Mouse (Mus musculus) midbrain, embryonic 13.5 days (tissue): ENCODE results near the gene Bmp2. TPM values are rescaled to one million over a fixed set of nuclear protein-coding genes. Genes with fewer than 3 reads are reported as not detected.
A peak's percentile ranks its signal among the peaks of the same experiment; 100 is the strongest.

Experiments
- ATAC-seq: fragments of 200-750 bp; cut with Nextera tagmentation; 2 replicates; pipeline ENCODE4 v1.8.0; 2017; ENCODE audit warnings: mild to moderate bottlenecking, moderate TSS enrichment, moderate library complexity
- H3K27ac ChIP-seq: fragments of 300-500 bp; sonication (generic); 2 replicates; pipeline ENCODE4 v1.5.1; 2015; ENCODE audit warnings: inconsistent platforms, mild to moderate bottlenecking, moderate library complexity
- H3K27me3 ChIP-seq: fragments of 300-500 bp; sonication (generic); 2 replicates; pipeline ENCODE4 v1.6.1; 2015; ENCODE audit warnings: mild to moderate bottlenecking, inconsistent platforms
- H3K36me3 ChIP-seq: fragments of 300-500 bp; sonication (generic); 2 replicates; pipeline ENCODE4 v1.6.1; 2015; ENCODE audit warnings: mild to moderate bottlenecking, inconsistent platforms
- H3K4me1 ChIP-seq: fragments of 300-500 bp; sonication (generic); replicated peaks from 2 replicates; pipeline ENCODE4 v1.6.1; 2015; ENCODE audit warnings: inconsistent platforms
- H3K4me2 ChIP-seq: fragments of 300-500 bp; sonication (generic); replicated peaks from 2 replicates; pipeline ENCODE4 v1.6.1; 2015; ENCODE audit warnings: moderate library complexity, mild to moderate bottlenecking, inconsistent platforms
- H3K4me3 ChIP-seq: fragments of 300-500 bp; sonication (generic); replicated peaks from 2 replicates; pipeline ENCODE4 v1.5.1; 2015; ENCODE audit warnings: mild to moderate bottlenecking, inconsistent platforms
- H3K9ac ChIP-seq: fragments of 300-500 bp; sonication (generic); replicated peaks from 2 replicates; pipeline ENCODE4 v1.6.1; 2015; ENCODE audit warnings: mild to moderate bottlenecking, inconsistent platforms
- H3K9me3 ChIP-seq: fragments of 300-500 bp; sonication (generic); 2 replicates; pipeline ENCODE4 v1.6.1; 2016; ENCODE audit warnings: mild to moderate bottlenecking, inconsistent platforms
- WGBS: fragments of 180-500 bp; shearing (Covaris S2); methylation state at CpG from one replicate; pipeline ENCODE4 v1.1.7; 2015; 5-methylcytosine and 5-hydroxymethylcytosine counted together
- polyA plus RNA-seq: library from polyadenylated mRNA; unstranded; fragments of >200 nt; fragmentation: Nextera tagmentation; extraction: Ambion mirVana; gene quantifications from 2 replicates; pipeline ENCODE4 v1.2.1, GENCODE M21; 2015

The Bmp2 gene
- polyA plus RNA-seq, 1 experiment from 2014 or later = 2.2 TPM

GRCm38 (mm10) chr2:133535481-133535880, 16.5 kb upstream of the Bmp2 start:
- ATAC-seq = peak; percentile 69; the same call in 1 of the 2 replicates
- WGBS = 58% methylated on average over 9 of the region's 9 CpGs
- H3K4me2 ChIP-seq = no peak overlapping the region
- H3K27me3 ChIP-seq = no peaks in the 10 kb centered on the region
- H3K27ac ChIP-seq = no peak overlapping the region
- H3K9ac ChIP-seq = no peak overlapping the region
- no peaks in the 10 kb centered on the region for H3K9me3 ChIP-seq
- H3K4me1 ChIP-seq = 0 out of 2 replicates have a peak, but pooled peaks cover 4% of the 10 kb centered on the region
- no peaks in the 10 kb centered on the region for H3K36me3 ChIP-seq
- H3K4me3 ChIP-seq = no peak overlapping the region

GRCm38 (mm10) chr2:133536812-133537211, 15.1 kb upstream of the Bmp2 start:
- H3K9ac ChIP-seq = no peak overlapping the region
- H3K27me3 ChIP-seq = no peaks in the 10 kb centered on the region
- no peak for ATAC-seq
- H3K4me3 ChIP-seq = no peak overlapping the region
- no peak overlapping the region for H3K27ac ChIP-seq
- 0 out of 2 replicates have a peak, but pooled peaks cover 4% of the 10 kb centered on the region for H3K4me1 ChIP-seq
- no peaks in the 10 kb centered on the region for H3K36me3 ChIP-seq
- 88% methylated on average over 7 of the region's 7 CpGs for WGBS
- no peaks in the 10 kb centered on the region for H3K9me3 ChIP-seq
- H3K4me2 ChIP-seq = no peak overlapping the region

DNA sequence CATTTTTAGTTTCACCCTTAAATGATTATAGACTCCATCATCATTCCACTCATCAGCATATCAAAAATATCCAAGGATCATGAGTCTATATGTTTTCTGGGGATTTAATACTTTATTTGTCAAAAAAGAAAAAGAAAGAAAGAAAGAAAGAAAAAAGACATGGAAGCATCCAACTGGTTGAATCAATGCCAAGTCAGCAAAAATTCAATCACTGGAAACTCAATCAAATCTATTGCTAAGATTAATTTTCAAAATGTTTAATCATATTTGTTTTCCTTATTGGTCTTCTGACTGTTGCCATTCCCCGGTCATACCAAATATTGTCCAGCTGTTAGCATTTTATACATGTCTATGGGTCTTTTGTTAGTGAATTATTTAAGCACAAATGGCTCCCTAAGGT, 11.3 kb upstream of the Bmp2 start:
- ATAC-seq = no peak
- no peak overlapping the region for H3K4me3 ChIP-seq
- H3K4me2 ChIP-seq = no peak overlapping the region
- H3K4me1 ChIP-seq = no peaks in the 10 kb centered on the region
- no peaks in the 10 kb centered on the region for H3K36me3 ChIP-seq
- H3K9me3 ChIP-seq = no peaks in the 10 kb centered on the region
- no peak overlapping the region for H3K9ac ChIP-seq
- H3K27ac ChIP-seq = no peak overlapping the region
- no peaks in the 10 kb centered on the region for H3K27me3 ChIP-seq
- 70% methylated on average over 1 of the region's 1 CpGs for WGBS

GRCm38 (mm10) chr2:133550238-133550682, 1.7 kb upstream of the Bmp2 start:
- H3K36me3 ChIP-seq = no peaks in the 10 kb centered on the region
- no peak for ATAC-seq
- peaks cover 32% of the 10 kb centered on the region for H3K4me1 ChIP-seq
- H3K27ac ChIP-seq = no peak overlapping the region
- 29% methylated on average over 4 of the region's 4 CpGs for WGBS
- no peaks in the 10 kb centered on the region for H3K9me3 ChIP-seq
- H3K9ac ChIP-seq = no peak overlapping the region
- H3K27me3 ChIP-seq = peaks cover 55% of the 10 kb centered on the region
- no peak overlapping the region for H3K4me2 ChIP-seq
- H3K4me3 ChIP-seq = no peak overlapping the region

DNA sequence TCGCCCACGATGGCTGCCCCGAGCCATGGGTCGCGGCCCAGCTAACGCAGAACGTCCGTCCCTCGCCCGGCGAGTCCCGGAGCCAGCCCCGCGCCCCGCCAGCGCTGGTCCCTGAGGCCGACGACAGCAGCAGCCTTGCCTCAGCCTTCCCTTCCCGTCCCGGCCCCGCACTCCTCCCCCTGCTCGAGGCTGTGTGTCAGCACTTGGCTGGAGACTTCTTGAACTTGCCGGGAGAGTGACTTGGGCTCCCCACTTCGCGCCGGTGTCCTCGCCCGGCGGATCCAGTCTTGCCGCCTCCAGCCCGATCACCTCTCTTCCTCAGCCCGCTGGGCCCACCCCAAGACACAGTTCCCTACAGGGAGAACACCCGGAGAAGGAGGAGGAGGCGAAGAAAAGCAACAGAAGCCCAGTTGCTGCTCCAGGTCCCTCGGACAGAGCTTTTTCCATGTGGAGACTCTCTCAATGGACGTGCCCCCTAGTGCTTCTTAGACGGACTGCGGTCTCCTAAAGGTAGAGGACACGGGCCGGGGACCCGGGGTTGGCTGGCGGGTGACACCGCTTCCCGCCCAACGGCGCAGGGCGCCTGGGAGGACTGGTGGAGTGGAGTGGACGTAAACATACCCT, 995 bp downstream of the Bmp2 start:
- peak overlapping the region; percentile 92 for H3K4me2 ChIP-seq
- no peaks in the 10 kb centered on the region for H3K36me3 ChIP-seq
- peak overlapping the region; percentile 65 for H3K4me3 ChIP-seq
- WGBS = 1% methylated on average over 48 of the region's 48 CpGs
- no peak overlapping the region for H3K27ac ChIP-seq
- peak; percentile 53 for ATAC-seq
- peaks cover 71% of the 10 kb centered on the region for H3K27me3 ChIP-seq
- H3K9ac ChIP-seq = peak overlapping the region; percentile 66
- H3K4me1 ChIP-seq = peaks cover 32% of the 10 kb centered on the region
- H3K9me3 ChIP-seq = no peaks in the 10 kb centered on the region

DNA sequence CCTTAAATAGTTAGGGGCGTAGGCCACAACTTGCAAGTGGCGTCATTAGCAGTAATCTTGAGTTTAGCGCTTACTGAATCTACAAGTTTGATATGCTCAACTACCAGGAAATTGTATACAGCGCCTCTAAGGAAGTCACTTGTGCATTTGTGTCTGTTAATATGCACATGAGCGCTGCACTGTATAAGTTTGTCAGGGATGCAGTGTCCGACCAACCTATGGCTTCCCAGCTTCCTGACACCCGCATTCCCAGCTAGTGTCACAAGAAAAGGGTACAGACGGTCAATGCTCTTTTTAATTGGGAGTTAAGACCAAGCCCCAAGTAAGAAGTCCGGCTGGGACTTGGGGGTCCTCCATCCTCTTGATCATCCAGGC, 1.9 kb downstream of the Bmp2 start:
- Histone ChIP-seq H3K4me3 (peak overlapping the region; percentile 65), H3K27me3 (peaks cover 73% of the 10 kb centered on the region), H3K36me3 (no peaks in the 10 kb centered on the region), H3K4me2 (peak overlapping the region; percentile 92), H3K9ac (peak overlapping the region; percentile 52), H3K9me3 (no peaks in the 10 kb centered on the region), H3K27ac (no peak overlapping the region), H3K4me1 (peaks cover 32% of the 10 kb centered on the region)
- WGBS = 25% methylated on average over 9 of the region's 9 CpGs
- ATAC-seq = no peak

- Histone ChIP-seq H3K9ac (peak overlapping the region; percentile 52), H3K9me3 (no peaks in the 10 kb centered on the region)
- WGBS = under 1% methylated on average over 44 of the region's 55 CpGs
Measured at GRCm38 (mm10) chr2:133554286-133555021, 2.5 kb downstream of the Bmp2 start.

DNA sequence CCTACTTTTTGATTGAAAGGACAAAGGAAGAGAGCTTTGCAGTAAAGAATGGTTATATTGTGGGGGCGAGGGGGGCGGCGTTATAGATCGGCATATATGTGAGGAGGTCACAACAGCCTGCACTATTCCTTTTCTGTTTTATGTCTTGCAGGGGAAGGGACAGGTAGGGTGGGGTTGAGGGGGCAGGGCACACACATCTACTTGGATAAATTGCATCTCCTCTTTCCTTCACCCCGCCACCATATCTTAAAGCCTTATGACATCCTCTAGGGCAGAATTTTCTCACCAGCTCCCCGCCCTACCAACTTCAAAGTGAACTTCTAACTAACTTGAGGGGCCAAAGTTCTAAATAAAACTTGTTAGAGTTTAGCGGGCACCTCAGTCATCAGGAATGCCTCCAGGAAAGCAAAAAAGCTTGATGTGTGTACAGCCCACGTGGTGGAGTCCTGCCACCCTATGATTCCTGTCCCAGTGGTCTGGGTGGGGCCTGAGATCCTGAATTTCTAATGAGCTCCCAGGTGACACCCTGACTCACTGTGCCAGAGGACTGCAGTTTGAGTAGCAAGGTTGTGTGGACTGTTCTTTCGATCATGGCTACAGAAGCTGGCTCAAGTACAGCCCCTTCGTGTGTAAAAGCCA, 12.4 kb downstream of the Bmp2 start:
- no peaks in the 10 kb centered on the region for H3K36me3 ChIP-seq
- 79% methylated on average over 10 of the region's 10 CpGs for WGBS
- H3K9ac ChIP-seq = no peak overlapping the region
- H3K27me3 ChIP-seq = no peaks in the 10 kb centered on the region
- no peak overlapping the region for H3K4me3 ChIP-seq
- H3K9me3 ChIP-seq = no peaks in the 10 kb centered on the region
- no peak for ATAC-seq
- H3K4me2 ChIP-seq = no peak overlapping the region
- H3K4me1 ChIP-seq = no peaks in the 10 kb centered on the region
- no peak overlapping the region for H3K27ac ChIP-seq

More at GRCm38 (mm10) chr2:133554286-133555021, 2.5 kb downstream of the Bmp2 start:
- peak; percentile 53 for ATAC-seq
- Histone ChIP-seq H3K4me3 (peak overlapping the region; percentile 65), H3K27ac (no peak overlapping the region), H3K36me3 (no peaks in the 10 kb centered on the region), H3K27me3 (peaks cover 69% of the 10 kb centered on the region), H3K4me1 (peaks cover 32% of the 10 kb centered on the region), H3K4me2 (peak overlapping the region; percentile 92)

- Histone ChIP-seq H3K4me1 (no peaks in the 10 kb centered on the region), H3K27me3 (no peaks in the 10 kb centered on the region), H3K4me3 (no peak overlapping the region), H3K4me2 (no peak overlapping the region), H3K27ac (no peak overlapping the region), H3K36me3 (no peaks in the 10 kb centered on the region), H3K9me3 (no peaks in the 10 kb centered on the region), H3K9ac (no peak overlapping the region)
- WGBS = 93% methylated on average over 5 of the region's 5 CpGs
- ATAC-seq = no peak
Measured at GRCm38 (mm10) chr2:133565424-133565823, 13.5 kb downstream of the Bmp2 start.

GRCm38 (mm10) chr2:133565995-133566710, 14.2 kb downstream of the Bmp2 start:
- no peak for ATAC-seq
- Histone ChIP-seq H3K4me1 (no peaks in the 10 kb centered on the region), H3K27me3 (no peaks in the 10 kb centered on the region), H3K9me3 (no peaks in the 10 kb centered on the region), H3K4me2 (no peak overlapping the region), H3K27ac (no peak overlapping the region), H3K36me3 (no peaks in the 10 kb centered on the region), H3K9ac (no peak overlapping the region), H3K4me3 (no peak overlapping the region)
- WGBS = 84% methylated on average over 14 of the region's 14 CpGs

DNA sequence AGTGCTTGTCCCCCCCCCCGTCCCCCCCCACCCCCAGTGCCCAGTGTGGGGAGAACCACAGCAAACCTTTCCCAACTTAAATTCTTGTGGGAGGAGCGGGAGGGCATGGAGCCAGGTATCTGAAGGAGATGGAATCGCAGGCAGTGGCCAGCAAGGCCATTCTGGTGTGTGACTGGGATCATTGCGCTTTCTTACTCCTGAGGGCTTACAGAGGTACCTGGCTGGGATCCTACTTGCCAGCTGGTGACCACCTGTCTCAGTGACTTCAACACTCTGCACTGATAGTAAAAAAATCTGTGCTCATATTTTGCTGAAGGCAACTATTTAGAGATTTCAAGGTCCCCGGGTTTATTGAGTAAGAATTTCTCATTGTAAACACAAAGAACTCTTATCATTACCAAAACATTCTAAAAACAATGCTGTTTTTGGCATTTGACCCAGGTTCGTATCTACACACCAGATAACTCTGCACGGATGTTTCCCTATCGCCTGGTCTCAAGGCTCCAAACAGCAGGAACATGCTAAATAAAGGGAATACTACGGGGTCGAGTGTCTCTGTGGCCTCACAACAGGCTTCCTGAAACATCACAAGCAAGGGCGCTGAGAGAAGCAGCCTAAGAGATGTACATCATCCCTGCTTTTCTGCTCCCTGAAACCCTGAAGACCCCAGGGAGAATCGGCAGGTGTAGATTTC, 39.8 kb downstream of the Bmp2 start:
- ATAC-seq = no peak
- peaks cover 10% of the 10 kb centered on the region; the same call in 1 of the 2 replicates for H3K4me1 ChIP-seq
- whole genome bisulfite sequencing = 65% methylated on average over 12 of the region's 12 CpGs
- H3K27me3 ChIP-seq = no peaks in the 10 kb centered on the region
- no peak overlapping the region for H3K4me2 ChIP-seq
- no peaks in the 10 kb centered on the region for H3K9me3 ChIP-seq
- no peak overlapping the region for H3K9ac ChIP-seq
- no peak overlapping the region for H3K27ac ChIP-seq
- H3K4me3 ChIP-seq = no peak overlapping the region
- no peaks in the 10 kb centered on the region for H3K36me3 ChIP-seq
